In the genomic region with DNA sequence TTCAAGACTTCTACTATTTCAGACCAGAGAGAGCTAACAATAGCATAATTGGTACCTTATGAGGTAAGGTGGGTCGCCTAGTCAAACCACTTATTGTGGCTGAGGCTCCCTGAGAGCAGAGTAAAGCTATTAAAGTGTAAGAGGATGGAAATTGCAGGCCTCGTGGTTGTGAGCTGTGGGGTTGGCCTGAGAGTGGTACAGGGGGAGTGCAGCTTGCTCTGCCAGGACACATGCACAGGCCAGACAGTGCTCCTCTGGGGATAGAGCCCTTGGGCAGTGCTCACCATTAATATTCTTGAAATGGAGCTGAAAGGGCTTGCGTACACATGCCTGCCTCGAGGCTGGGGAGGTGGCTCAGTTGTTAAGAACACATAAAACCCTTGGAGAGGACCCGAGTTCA, we compare ENCODE assay signal across 24 mouse cellular contexts. TPM values are rescaled to one million over a fixed set of nuclear protein-coding genes. Genes with fewer than 3 reads are reported as not detected.
DNase-seq lines count a peak whose midpoint lies in the region; ATAC-seq and TF ChIP-seq lines count a peak whose summit lies in the region.
"Had no signal": no experiment of that assay in that cellular context is flagged by ENCODE, and none has a peak within 500 bp of the region (broad histone marks: within the 10 kb centered on the region; RNA-seq: fewer than 3 reads in every experiment).

No protein-coding gene starts in this region.

- no peak overlapping the region for H3K4me3 ChIP-seq in lung, embryonic 15.5 days
- H3K4me3 ChIP-seq in embryonic facial prominence, embryonic 12.5 days = no peak overlapping the region
- no peak overlapping the region for H3K4me3 ChIP-seq in embryonic fibroblast, embryonic 13.5 days (ENCODE audit: insufficient read depth, low read length)
- H3K4me3 ChIP-seq in limb, embryonic 12.5 days (replicated peaks) = no peak overlapping the region
- no peak overlapping the region for H3K4me3 ChIP-seq in left cerebral cortex, adult 2 months
- H3K4me3 ChIP-seq: forebrain, embryonic 12.5 days; heart, adult 2 months; heart, embryonic 15.5 days; hindbrain, embryonic 15.5 days; midbrain, embryonic 10.5 days had no signal

- WGBS in lung, embryonic 15.5 days = 87% methylated on average over 5 of the region's 5 CpGs
- WGBS in embryonic facial prominence, embryonic 12.5 days = 67% methylated on average over 5 of the region's 5 CpGs
- whole genome bisulfite sequencing in limb, embryonic 12.5 days = 51% methylated on average over 5 of the region's 5 CpGs

- no peak for ATAC-seq in lung, embryonic 15.5 days (ENCODE audit: borderline replicate concordance, extremely low read depth, low FRiP score, low TSS enrichment)
- peak; percentile 72 for ATAC-seq in embryonic facial prominence, embryonic 12.5 days (ENCODE audit: insufficient number of reproducible peaks, insufficient read depth, low FRiP score, low TSS enrichment)
- no peak for ATAC-seq in limb, embryonic 12.5 days (ENCODE audit: insufficient number of reproducible peaks, insufficient read depth, low FRiP score, low TSS enrichment, low read depth)

- TF ChIP-seq POLR2A in embryonic fibroblast, embryonic 13.5 days (IDR thresholded peaks at IDR 0.05; ENCODE audit: low read depth, low read length) = no peak

- H3K36me3 ChIP-seq in lung, embryonic 15.5 days = peaks cover 10% of the 10 kb centered on the region
- 0 out of 2 replicates have a peak, but pooled peaks cover 6% of the 10 kb centered on the region for H3K36me3 ChIP-seq in embryonic facial prominence, embryonic 12.5 days
- peaks cover 33% of the 10 kb centered on the region for H3K36me3 ChIP-seq in limb, embryonic 12.5 days
- H3K36me3 ChIP-seq: heart, embryonic 15.5 days; hindbrain, embryonic 15.5 days had no signal

- intact Hi-C loops in left cerebral cortex, adult 2 months (cut with DNase I) = no loop called here

- TF ChIP-seq CTCF in embryonic fibroblast, embryonic 13.5 days (IDR thresholded peaks at IDR 0.05; ENCODE audit: borderline replicate concordance, insufficient read depth, low read length) = no peak
- TF ChIP-seq CTCF in left cerebral cortex, adult 2 months (IDR thresholded peaks at IDR 0.05) = no peak

- peaks cover 41% of the 10 kb centered on the region for H3K4me1 ChIP-seq in lung, embryonic 15.5 days
- H3K4me1 ChIP-seq in embryonic facial prominence, embryonic 12.5 days = peaks cover 17% of the 10 kb centered on the region
- H3K4me1 ChIP-seq in embryonic fibroblast, embryonic 13.5 days (ENCODE audit: control insufficient read depth, insufficient read depth, low read length) = peaks cover 3% of the 10 kb centered on the region
- peaks cover 36% of the 10 kb centered on the region for H3K4me1 ChIP-seq in limb, embryonic 12.5 days (replicated peaks)
- H3K4me1 ChIP-seq: midbrain, embryonic 10.5 days had no signal

- H3K27ac ChIP-seq in lung, embryonic 15.5 days = peak overlapping the region; percentile 41; the same call in 1 of the 2 replicates
- peak overlapping the region; percentile 57 for H3K27ac ChIP-seq in embryonic facial prominence, embryonic 12.5 days
- peak overlapping the region; percentile 50; the same call in 1 of the 2 replicates for H3K27ac ChIP-seq in embryonic fibroblast, embryonic 13.5 days (ENCODE audit: insufficient read depth, low read length)
- H3K27ac ChIP-seq in limb, embryonic 12.5 days = peak overlapping the region; percentile 69
- no peak overlapping the region for H3K27ac ChIP-seq in left cerebral cortex, adult 2 months
- H3K27ac ChIP-seq: forebrain, embryonic 12.5 days; heart, adult 2 months; heart, embryonic 15.5 days; hindbrain, embryonic 15.5 days; liver, embryonic 14.5 days; midbrain, embryonic 10.5 days had no signal

- H3K4me2 ChIP-seq in lung, embryonic 15.5 days = no peak overlapping the region
- H3K4me2 ChIP-seq in embryonic facial prominence, embryonic 12.5 days (replicated peaks) = no peak overlapping the region
- no peak overlapping the region for H3K4me2 ChIP-seq in limb, embryonic 12.5 days
- H3K4me2 ChIP-seq: forebrain, embryonic 12.5 days; heart, embryonic 15.5 days; hindbrain, embryonic 15.5 days had no signal

- no peaks in the 10 kb centered on the region for H3K9me3 ChIP-seq in lung, embryonic 15.5 days
- H3K9me3 ChIP-seq in embryonic facial prominence, embryonic 12.5 days = no peaks in the 10 kb centered on the region
- peaks cover 8% of the 10 kb centered on the region; the same call in 1 of the 2 replicates for H3K9me3 ChIP-seq in limb, embryonic 12.5 days
- H3K9me3 ChIP-seq: heart, embryonic 15.5 days; hindbrain, embryonic 15.5 days had no signal

- no peaks in the 10 kb centered on the region for H3K27me3 ChIP-seq in lung, embryonic 15.5 days
- H3K27me3 ChIP-seq in embryonic facial prominence, embryonic 12.5 days = no peaks in the 10 kb centered on the region
- H3K27me3 ChIP-seq in limb, embryonic 12.5 days = no peaks in the 10 kb centered on the region
- H3K27me3 ChIP-seq: forebrain, embryonic 12.5 days; heart, embryonic 15.5 days; hindbrain, embryonic 15.5 days had no signal

- no peak for DNase-seq in lung, adult 18-20 months
- no peak for DNase-seq in left cerebral cortex, adult 2 months (ENCODE audit: extremely low spot score in 1 of 2, low spot score in 2 of 2)
- DNase-seq in embryo, embryonic 9.5 days (ENCODE audit: extremely low spot score) = no peak
- DNase-seq in layer of hippocampus, postnatal 36 days = no peak
- DNase-seq: adrenal gland, adult 2 months; B cell, adult 2 months; cerebellum, adult 8-10 months; gastrocnemius, postnatal 10 days; heart, adult 2 months; heart, postnatal 4 days; kidney, postnatal 4 days; lung, postnatal 36 days; retina, postnatal 1 day; right cerebral cortex, postnatal 4 days; thymus, postnatal 14 days had no signal

- no peak overlapping the region for H3K9ac ChIP-seq in lung, embryonic 15.5 days
- no peak overlapping the region for H3K9ac ChIP-seq in embryonic facial prominence, embryonic 12.5 days
- H3K9ac ChIP-seq in limb, embryonic 12.5 days (replicated peaks) = no peak overlapping the region
- H3K9ac ChIP-seq: forebrain, embryonic 12.5 days; heart, embryonic 15.5 days; hindbrain, embryonic 15.5 days; liver, embryonic 14.5 days had no signal

RNA-seq across cellular contexts. Expression of a gene that starts 23.6 kb away (rescaled TPM):
- polyA plus RNA-seq in lung, embryonic 15.5 days (2015; fragmentation: Nextera tagmentation; extraction: Ambion mirVana) = 23.4 and 25.6 TPM in 2 replicates
- polyA plus RNA-seq in embryonic facial prominence, embryonic 12.5 days (2016; fragmentation: Nextera tagmentation; extraction: Ambion mirVana) = 22.8 and 24.8 TPM in 2 replicates
- polyA plus RNA-seq in embryonic fibroblast, embryonic 13.5 days (2011; ENCODE audit: insufficient read length, low read depth, missing spikeins) = 198 and 217 TPM in 2 replicates
- 23.6 and 26.3 TPM in 2 replicates for polyA plus RNA-seq in limb, embryonic 12.5 days (2016; fragmentation: Nextera tagmentation; extraction: Ambion mirVana)
- total RNA-seq in left cerebral cortex, adult 2 months (2021) = 10 to 100 TPM; 35.4 to 42.5 TPM
- total RNA-seq in layer of hippocampus, postnatal 36 days (2021) = 10 to 100 TPM; 43.0 to 46.8 TPM
